Mouse (Mus musculus) heart, adult 2 months (tissue): ENCODE measurements at regions not wholly inside any gene's neighbourhood (a gene's known extent, or its start where the extent isn't known, plus 50 kb on each side); places are given as distances from the start of the nearest gene placed in this dataset.

Experiments
- DNase-seq, 2 experiments: peaks; one replicate each; pipeline ENCODE4 v3.0.0; 2021
- H3K27ac ChIP-seq: fragments of 200-600 bp; 2 replicates; pipeline ENCODE4 v1.8.1; 2022
- H3K27me3 ChIP-seq: fragments of 200-500 bp; 2 replicates; pipeline ENCODE4 v1.6.1; 2012; ENCODE audit warnings: mild to moderate bottlenecking, low read length, inconsistent platforms, mixed read lengths; ENCODE audit not compliant: control insufficient read depth, insufficient read depth
- H3K36me3 ChIP-seq: fragments of 200-500 bp; 2 replicates; pipeline ENCODE4 v1.6.1; 2012; ENCODE audit warnings: low read length, inconsistent platforms; ENCODE audit not compliant: control insufficient read depth, insufficient read depth
- H3K4me1 ChIP-seq: fragments of 200-500 bp; 2 replicates; pipeline ENCODE4 v1.6.1; 2011; ENCODE audit warnings: low read length; ENCODE audit not compliant: control insufficient read depth, insufficient read depth
- H3K4me3 ChIP-seq: fragments of 200-600 bp; 2 replicates; pipeline ENCODE4 v1.8.1; 2022
- H3K79me2 ChIP-seq: fragments of 200-500 bp; replicated peaks from 2 replicates; pipeline ENCODE4 v1.6.1; 2012; ENCODE audit warnings: mild to moderate bottlenecking, inconsistent platforms, low read length, moderate library complexity, mixed read lengths; ENCODE audit not compliant: control insufficient read depth, insufficient read depth
- H3K9ac ChIP-seq: fragments of 200-500 bp; 2 replicates; pipeline ENCODE4 v1.6.1; 2012; ENCODE audit warnings: low read depth, mild to moderate bottlenecking, control low read depth, inconsistent platforms, low read length, mixed read lengths
- CTCF ChIP-seq: fragments of 200-600 bp; IDR thresholded peaks from 2 replicates; pipeline ENCODE4 v1.8.1; 2022; ENCODE audit warnings: antibody characterized with exemption, mild to moderate bottlenecking, moderate library complexity
- EP300 ChIP-seq: fragments of 200-500 bp; IDR thresholded peaks from 2 replicates; pipeline ENCODE4 v1.6.1; 2011; ENCODE audit warnings: low read depth, low read length, control low read depth; ENCODE audit not compliant: insufficient read depth
- POLR2A ChIP-seq: fragments of 200-500 bp; IDR thresholded peaks from 2 replicates; pipeline ENCODE4 v1.6.1; 2011; ENCODE audit warnings: mild to moderate bottlenecking, low read depth, low read length, control low read depth; ENCODE audit not compliant: insufficient read depth
- WGBS: fragments of 180-500 bp; shearing (Covaris S2); methylation state at CpG from one replicate; pipeline ENCODE4 v1.1.7; 2018; 5-methylcytosine and 5-hydroxymethylcytosine counted together
- intact Hi-C: fragments of 180-260 bp; cut with DNase I; formaldehyde crosslinking; loops from one replicate; pipeline ENCODE4 v1.15.1; 2025

- H3K27me3 ChIP-seq = no peaks in the 10 kb centered on the region
- no peaks in the 10 kb centered on the region for H3K4me1 ChIP-seq
- H3K36me3 ChIP-seq = no peaks in the 10 kb centered on the region
- intact Hi-C loops = no loop called here
- no peak overlapping the region for H3K4me3 ChIP-seq
- WGBS = 51% methylated on average over 5 of the region's 5 CpGs
- no peaks in the 10 kb centered on the region for H3K79me2 ChIP-seq
- H3K9ac ChIP-seq = no peak overlapping the region
- no peak for DNase-seq
- TF ChIP-seq POLR2A (no peak), EP300 (no peak), CTCF (no peak)
- H3K27ac ChIP-seq = no peak overlapping the region
Observed at GRCm38 (mm10) chr14:15061966-15062860, 259.0 kb downstream of the Nek10 start.

- H3K4me3 ChIP-seq = no peak overlapping the region
- intact Hi-C loops = no loop called here
- DNase-seq = no peak
Observed at GRCm38 (mm10) chr14:15062861-15063418, 259.7 kb downstream of the Nek10 start.

GRCm38 (mm10) chr14:15064991-15065525 is 261.8 kb downstream of the Nek10 start:
- no peak overlapping the region for H3K27ac ChIP-seq
- no peak for TF ChIP-seq EP300
- no peak for TF ChIP-seq POLR2A
- TF ChIP-seq CTCF = no peak
- intact Hi-C loops = no loop called here
- H3K27me3 ChIP-seq = no peaks in the 10 kb centered on the region
- H3K36me3 ChIP-seq = no peaks in the 10 kb centered on the region
- no peak overlapping the region for H3K9ac ChIP-seq
- H3K4me1 ChIP-seq = no peaks in the 10 kb centered on the region
- H3K4me3 ChIP-seq = no peak overlapping the region
- WGBS = 43% methylated on average over 5 of the region's 5 CpGs
- no peak for DNase-seq
- no peaks in the 10 kb centered on the region for H3K79me2 ChIP-seq

More at GRCm38 (mm10) chr14:15062861-15063418, 259.7 kb downstream of the Nek10 start:
- no peak overlapping the region for H3K27ac ChIP-seq
- H3K9ac ChIP-seq = no peak overlapping the region
- no peaks in the 10 kb centered on the region for H3K27me3 ChIP-seq
- no peaks in the 10 kb centered on the region for H3K4me1 ChIP-seq
- WGBS = 21% methylated on average over 4 of the region's 4 CpGs
- H3K36me3 ChIP-seq = no peaks in the 10 kb centered on the region
- TF ChIP-seq EP300 (no peak), POLR2A (no peak), CTCF (no peak)
- no peaks in the 10 kb centered on the region for H3K79me2 ChIP-seq

GRCm38 (mm10) chr14:15075877-15076276 is 272.7 kb downstream of the Nek10 start:
- TF ChIP-seq POLR2A (no peak), CTCF (no peak), EP300 (no peak)
- Histone ChIP-seq H3K4me1 (no peaks in the 10 kb centered on the region), H3K27me3 (no peaks in the 10 kb centered on the region), H3K9ac (no peak overlapping the region), H3K36me3 (no peaks in the 10 kb centered on the region), H3K79me2 (no peaks in the 10 kb centered on the region), H3K4me3 (no peak overlapping the region), H3K27ac (no peak overlapping the region)
- DNase-seq = no peak
- intact Hi-C loops = no loop called here
- WGBS = 41% methylated on average over 3 of the region's 3 CpGs

- intact Hi-C loops = no loop called here
- no peaks in the 10 kb centered on the region for H3K27me3 ChIP-seq
- no peak overlapping the region for H3K27ac ChIP-seq
- DNase-seq = no peak
- no peaks in the 10 kb centered on the region for H3K79me2 ChIP-seq
- H3K36me3 ChIP-seq = no peaks in the 10 kb centered on the region
- no peak for TF ChIP-seq CTCF
- TF ChIP-seq POLR2A = no peak
- no peak for TF ChIP-seq EP300
- no peaks in the 10 kb centered on the region for H3K4me1 ChIP-seq
- no peak overlapping the region for H3K9ac ChIP-seq
- no peak overlapping the region for H3K4me3 ChIP-seq
- 75% methylated on average over 2 of the region's 2 CpGs for WGBS
Observed at GRCm38 (mm10) chr14:15082889-15083288, 279.7 kb downstream of the Nek10 start.

GRCm38 (mm10) chr14:15083812-15084211 is 280.6 kb downstream of the Nek10 start:
- no peak for DNase-seq
- H3K4me1 ChIP-seq = no peaks in the 10 kb centered on the region
- no peak for TF ChIP-seq POLR2A
- H3K27me3 ChIP-seq = no peaks in the 10 kb centered on the region
- intact Hi-C loops = no loop called here
- no peak overlapping the region for H3K27ac ChIP-seq
- no peaks in the 10 kb centered on the region for H3K36me3 ChIP-seq
- no peak overlapping the region for H3K4me3 ChIP-seq
- WGBS = 50% methylated on average over 1 of the region's 1 CpGs
- H3K79me2 ChIP-seq = no peaks in the 10 kb centered on the region
- no peak overlapping the region for H3K9ac ChIP-seq
